In genomic region chr10:79707759-79708158, GRCm38 (mm10) we compare ENCODE assay signal across 14 mouse cellular contexts. TPM values are rescaled to one million over a fixed set of nuclear protein-coding genes. Genes with fewer than 3 reads are reported as not detected.
DNase-seq lines count a peak whose midpoint lies in the region; ATAC-seq lines count a peak whose summit lies in the region.
"Had no signal": no experiment of that assay in that cellular context is flagged by ENCODE, and none has a peak within 500 bp of the region (broad histone marks: within the 10 kb centered on the region; RNA-seq: fewer than 3 reads in every experiment).

No protein-coding gene starts in this region.

- H3K9me3 ChIP-seq in hindbrain, embryonic 12.5 days (replicated peaks) = no peaks in the 10 kb centered on the region
- no peaks in the 10 kb centered on the region for H3K9me3 ChIP-seq in hindbrain, embryonic 13.5 days
- H3K9me3 ChIP-seq in hindbrain, embryonic 14.5 days (ENCODE audit: control insufficient read depth, low read length) = no peaks in the 10 kb centered on the region
- H3K9me3 ChIP-seq: embryonic facial prominence, embryonic 15.5 days; limb, embryonic 15.5 days had no signal

- WGBS in hindbrain, embryonic 12.5 days = 73% methylated on average over 4 of the region's 4 CpGs
- WGBS in hindbrain, embryonic 13.5 days = 78% methylated on average over 4 of the region's 4 CpGs
- 65% methylated on average over 4 of the region's 4 CpGs for WGBS in hindbrain, embryonic 14.5 days

- no peak for ATAC-seq in cerebellum, adult (ENCODE audit: insufficient number of reproducible peaks, low FRiP score, low TSS enrichment)
- ATAC-seq in hindbrain, embryonic 12.5 days (ENCODE audit: low FRiP score) = no peak
- ATAC-seq in hindbrain, embryonic 13.5 days (ENCODE audit: low FRiP score) = no peak
- ATAC-seq in hindbrain, embryonic 14.5 days (ENCODE audit: low FRiP score) = no peak
- ATAC-seq: activated CD4-positive, CD25-positive, alpha-beta regulatory T cell, adult 4 months had no signal

- H3K9ac ChIP-seq in hindbrain, embryonic 12.5 days = peak overlapping the region; percentile 5; the same call in 1 of the 2 replicates
- no peak overlapping the region for H3K9ac ChIP-seq in hindbrain, embryonic 13.5 days
- H3K9ac ChIP-seq in hindbrain, embryonic 14.5 days = no peak overlapping the region
- H3K9ac ChIP-seq: embryonic facial prominence, embryonic 15.5 days; limb, embryonic 15.5 days had no signal

- no peak overlapping the region for H3K27ac ChIP-seq in hindbrain, embryonic 12.5 days
- H3K27ac ChIP-seq in hindbrain, embryonic 13.5 days = no peak overlapping the region
- no peak overlapping the region for H3K27ac ChIP-seq in hindbrain, embryonic 14.5 days
- H3K27ac ChIP-seq: embryonic facial prominence, embryonic 15.5 days; limb, embryonic 15.5 days had no signal

- no peak overlapping the region for H3K4me2 ChIP-seq in hindbrain, embryonic 12.5 days (replicated peaks)
- no peak overlapping the region for H3K4me2 ChIP-seq in hindbrain, embryonic 13.5 days
- 0 out of 2 replicates have a peak overlapping the region, but pooled peaks have one; percentile 91 for H3K4me2 ChIP-seq in hindbrain, embryonic 14.5 days (replicated peaks)
- H3K4me2 ChIP-seq: embryonic facial prominence, embryonic 15.5 days; limb, embryonic 15.5 days had no signal

- peak; percentile 50 for DNase-seq in cerebellum, adult 9-10 months
- peak; percentile 74 for DNase-seq in 3T3-L1 (ENCODE audit: low read depth, low spot score)
- DNase-seq in hindbrain, embryonic 14.5 days (ENCODE audit: low spot score) = no peak
- no peak for DNase-seq in thymus, adult 18-20 months
- no peak for DNase-seq in adipocyte (ENCODE audit: low spot score)
- DNase-seq: B cell, adult 2 months; kidney, postnatal 36 days; right cerebral cortex, postnatal 4 days had no signal

- no peaks in the 10 kb centered on the region for H3K27me3 ChIP-seq in hindbrain, embryonic 12.5 days
- no peaks in the 10 kb centered on the region for H3K27me3 ChIP-seq in hindbrain, embryonic 13.5 days
- no peaks in the 10 kb centered on the region for H3K27me3 ChIP-seq in hindbrain, embryonic 14.5 days (ENCODE audit: control insufficient read depth, insufficient read depth, low read length)
- H3K27me3 ChIP-seq: embryonic facial prominence, embryonic 15.5 days; limb, embryonic 15.5 days had no signal

- no peak overlapping the region for H3K4me3 ChIP-seq in hindbrain, embryonic 12.5 days
- no peak overlapping the region for H3K4me3 ChIP-seq in hindbrain, embryonic 13.5 days
- no peak overlapping the region for H3K4me3 ChIP-seq in hindbrain, embryonic 14.5 days (replicated peaks; ENCODE audit: low read length)
- H3K4me3 ChIP-seq: embryonic facial prominence, embryonic 15.5 days; limb, embryonic 15.5 days had no signal

- H3K4me1 ChIP-seq in hindbrain, embryonic 12.5 days = peaks cover 32% of the 10 kb centered on the region
- H3K4me1 ChIP-seq in hindbrain, embryonic 13.5 days (replicated peaks) = peaks cover 41% of the 10 kb centered on the region
- H3K4me1 ChIP-seq in hindbrain, embryonic 14.5 days (replicated peaks; ENCODE audit: control insufficient read depth, insufficient read depth, low read length) = peaks cover 29% of the 10 kb centered on the region

- H3K36me3 ChIP-seq in hindbrain, embryonic 12.5 days = peaks cover 45% of the 10 kb centered on the region
- peaks cover 41% of the 10 kb centered on the region for H3K36me3 ChIP-seq in hindbrain, embryonic 13.5 days
- peaks cover 39% of the 10 kb centered on the region for H3K36me3 ChIP-seq in hindbrain, embryonic 14.5 days (replicated peaks; ENCODE audit: control insufficient read depth, insufficient read depth)

RNA-seq across cellular contexts. Expression of gene Bsg, which starts 3.5 kb away (rescaled TPM):
- polyA plus RNA-seq in hindbrain, embryonic 12.5 days (2016; fragmentation: Nextera tagmentation; extraction: Ambion mirVana) = 658 and 661 TPM in 2 replicates
- 690 and 717 TPM in 2 replicates for polyA plus RNA-seq in hindbrain, embryonic 13.5 days (2015; fragmentation: Nextera tagmentation; extraction: Ambion mirVana)
- 930 and 976 TPM in 2 replicates for polyA plus RNA-seq in hindbrain, embryonic 14.5 days (2014; fragmentation: Nextera tagmentation; extraction: Ambion mirVana)

RNA-seq across cellular contexts. Expression of gene Hcn2, which starts 8.7 kb away (rescaled TPM):
- 0.45 and 0.48 TPM in 2 replicates for polyA plus RNA-seq in hindbrain, embryonic 12.5 days (2016; fragmentation: Nextera tagmentation; extraction: Ambion mirVana)
- 0.43 and 0.64 TPM in 2 replicates for polyA plus RNA-seq in hindbrain, embryonic 13.5 days (2015; fragmentation: Nextera tagmentation; extraction: Ambion mirVana)
- 2.9 and 4.3 TPM in 2 replicates for polyA plus RNA-seq in hindbrain, embryonic 14.5 days (2014; fragmentation: Nextera tagmentation; extraction: Ambion mirVana)
- polyA plus RNA-seq: activated CD4-positive, CD25-positive, alpha-beta regulatory T cell, adult 4 months had no signal

RNA-seq across cellular contexts. Expression of gene Gzmm, which starts 18.9 kb away (rescaled TPM):
- polyA plus RNA-seq in hindbrain, embryonic 12.5 days (2016; fragmentation: Nextera tagmentation; extraction: Ambion mirVana) = 1.2 and 1.3 TPM in 2 replicates
- 1.1 and 1.4 TPM in 2 replicates for polyA plus RNA-seq in hindbrain, embryonic 13.5 days (2015; fragmentation: Nextera tagmentation; extraction: Ambion mirVana)
- 1.5 and 1.8 TPM in 2 replicates for polyA plus RNA-seq in hindbrain, embryonic 14.5 days (2014; fragmentation: Nextera tagmentation; extraction: Ambion mirVana)

RNA-seq across cellular contexts. Expression of gene Cdc34, which starts 25.8 kb away (rescaled TPM):
- polyA plus RNA-seq in hindbrain, embryonic 12.5 days (2016; fragmentation: Nextera tagmentation; extraction: Ambion mirVana) = 121 and 124 TPM in 2 replicates
- 92.7 and 100 TPM in 2 replicates for polyA plus RNA-seq in hindbrain, embryonic 13.5 days (2015; fragmentation: Nextera tagmentation; extraction: Ambion mirVana)
- polyA plus RNA-seq in hindbrain, embryonic 14.5 days (2014; fragmentation: Nextera tagmentation; extraction: Ambion mirVana) = 78.9 and 81.8 TPM in 2 replicates

RNA-seq across cellular contexts. Expression of gene Tpgs1, which starts 38.6 kb away (rescaled TPM):
- 68.1 and 69.4 TPM in 2 replicates for polyA plus RNA-seq in hindbrain, embryonic 12.5 days (2016; fragmentation: Nextera tagmentation; extraction: Ambion mirVana)
- polyA plus RNA-seq in hindbrain, embryonic 13.5 days (2015; fragmentation: Nextera tagmentation; extraction: Ambion mirVana) = 86.5 and 93.4 TPM in 2 replicates
- polyA plus RNA-seq in hindbrain, embryonic 14.5 days (2014; fragmentation: Nextera tagmentation; extraction: Ambion mirVana) = 107 and 108 TPM in 2 replicates

Comparison
In these comparisons a context has a peak if more than half of its experiments do, and no peak if none do; other contexts are left out.
1. DNase-seq: peak in cerebellum, adult 9-10 months (single experiment) and 3T3-L1 (single experiment); none in hindbrain, embryonic 14.5 days (single experiment), thymus, adult 18-20 months (0 of 2) and adipocyte (single experiment).